Mouse (Mus musculus): ENCODE measurements around the gene Cav3. TPM values are rescaled to one million over a fixed set of nuclear protein-coding genes. Genes with fewer than 3 reads are reported as not detected.

Gene Cav3
- polyA plus RNA-seq, 2 experiments from 2014 or later, result not detected

GRCm38 (mm10) chr6:112495219-112495618 is 35.9 kb downstream of the Cav3 start:
- no peak for ATAC-seq

GRCm38 (mm10) chr6:112496291-112497060 is 37.2 kb downstream of the Cav3 start:
- ATAC-seq, result no peak

- ATAC-seq, result no peak
Measured at GRCm38 (mm10) chr6:112497456-112497855, 38.2 kb downstream of the Cav3 start.

- ATAC-seq, result no peak
Measured at GRCm38 (mm10) chr6:112498716-112499115, 39.4 kb downstream of the Cav3 start.

GRCm38 (mm10) chr6:112499456-112499855 is 40.2 kb downstream of the Cav3 start:
- no peak for ATAC-seq

- no peak for ATAC-seq
Measured at GRCm38 (mm10) chr6:112501156-112501555, 41.9 kb downstream of the Cav3 start.

GRCm38 (mm10) chr6:112507617-112508016 is 48.3 kb downstream of the Cav3 start:
- no peak for ATAC-seq

- ATAC-seq, result no peak
Measured at GRCm38 (mm10) chr6:112509590-112510131, 50.4 kb downstream of the Cav3 start.

GRCm38 (mm10) chr6:112510346-112510745 is 51.0 kb downstream of the Cav3 start:
- no peak for ATAC-seq

GRCm38 (mm10) chr6:112514591-112514990 is 55.3 kb downstream of the Cav3 start:
- ATAC-seq, result no peak

- ATAC-seq, result no peak
Measured at GRCm38 (mm10) chr6:112516496-112516895, 57.2 kb downstream of the Cav3 start.

- no peak for ATAC-seq
Measured at GRCm38 (mm10) chr6:112517572-112517971, 58.3 kb downstream of the Cav3 start.

GRCm38 (mm10) chr6:112517991-112518390 is 58.7 kb downstream of the Cav3 start:
- no peak for ATAC-seq

Other genes starting within 250 kb of the Cav3 start
- not detected for gene Lmcd1, start 185.7 kb upstream of the Cav3 start, polyA plus RNA-seq (2017; shearing (Covaris generic))
- gene Ssu2, start 71.5 kb upstream of the Cav3 start, polyA plus RNA-seq (2017; shearing (Covaris generic)), result not detected
- gene Oxtr, start 30.4 kb downstream of the Cav3 start, polyA plus RNA-seq (2017; shearing (Covaris generic)), result not detected
- gene Rad18, start 237.2 kb downstream of the Cav3 start, polyA plus RNA-seq (2017; shearing (Covaris generic)), result 10 to 100 TPM; 40.4 to 56.2 TPM